Mouse (Mus musculus) heart, embryonic 12.5 days (tissue): ENCODE results near the gene Ints14. TPM values are rescaled to one million over a fixed set of nuclear protein-coding genes. Genes with fewer than 3 reads are reported as not detected.
"Not testable (repeated sequence)": the region's sequence is repeated elsewhere in the genome, so short reads cannot be mapped to it uniquely, and the experiment has no call there.

Source experiments
- ATAC-seq: fragments of 200-750 bp; cut with Nextera tagmentation; 2 replicates; pipeline ENCODE4 v1.8.0; 2017; ENCODE audit warnings: moderate TSS enrichment, moderate library complexity; ENCODE audit not compliant: insufficient number of reproducible peaks, low FRiP score
- H3K27ac ChIP-seq: fragments of 300-500 bp; sonication (generic); 2 replicates; pipeline ENCODE4 v1.5.1; 2016; ENCODE audit warnings: mild to moderate bottlenecking, moderate library complexity; ENCODE audit not compliant: poor library complexity, severe bottlenecking
- H3K27me3 ChIP-seq: fragments of 300-500 bp; sonication (generic); replicated peaks from 2 replicates; pipeline ENCODE4 v1.6.1; 2016; ENCODE audit warnings: mild to moderate bottlenecking, moderate library complexity
- H3K36me3 ChIP-seq: fragments of 300-500 bp; sonication (generic); 2 replicates; pipeline ENCODE4 v1.6.1; 2016; ENCODE audit warnings: mild to moderate bottlenecking, moderate library complexity
- H3K4me1 ChIP-seq: fragments of 300-500 bp; sonication (generic); replicated peaks from 2 replicates; pipeline ENCODE4 v1.6.1; 2016; ENCODE audit warnings: mild to moderate bottlenecking
- H3K4me2 ChIP-seq: fragments of 300-500 bp; sonication (generic); 2 replicates; pipeline ENCODE4 v1.6.1; 2016; ENCODE audit warnings: mild to moderate bottlenecking, moderate library complexity
- H3K4me3 ChIP-seq: fragments of 300-500 bp; sonication (generic); 2 replicates; pipeline ENCODE4 v1.5.1; 2016; ENCODE audit warnings: mild to moderate bottlenecking
- H3K9ac ChIP-seq: fragments of 300-500 bp; sonication (generic); 2 replicates; pipeline ENCODE4 v1.6.1; 2016; ENCODE audit warnings: mild to moderate bottlenecking, moderate library complexity
- H3K9me3 ChIP-seq: fragments of 300-500 bp; sonication (generic); replicated peaks from 2 replicates; pipeline ENCODE4 v1.6.1; 2016; ENCODE audit warnings: mild to moderate bottlenecking, moderate library complexity
- WGBS: fragments of 180-500 bp; shearing (Covaris S2); methylation state at CpG from one replicate; pipeline ENCODE4 v1.1.7; 2016; 5-methylcytosine and 5-hydroxymethylcytosine counted together
- polyA plus RNA-seq: library from polyadenylated mRNA; unstranded; fragments of >200 nt; fragmentation: Nextera tagmentation; extraction: Ambion mirVana; gene quantifications from 2 replicates; pipeline ENCODE4 v1.2.1, GENCODE M21; 2016

The Ints14 gene
- polyA plus RNA-seq, 1 experiment from 2014 or later, result 45.2 TPM

GRCm38 (mm10) chr9:64995464-64995863 is 34.8 kb downstream of the Ints14 start:
- not testable (repeated sequence) for H3K9me3 ChIP-seq, H3K4me1 ChIP-seq, H3K27me3 ChIP-seq, H3K4me3 ChIP-seq, H3K9ac ChIP-seq, H3K27ac ChIP-seq, H3K4me2 ChIP-seq, ATAC-seq
- H3K36me3 ChIP-seq, result peaks cover 69% of the 10 kb centered on the region
- 77% methylated on average over 1 of the region's 1 CpGs for WGBS

GRCm38 (mm10) chr9:65001481-65001880 is 40.8 kb downstream of the Ints14 start:
- Histone ChIP-seq H3K4me1 (0 out of 2 replicates have a peak, but pooled peaks cover 3% of the 10 kb centered on the region), H3K27me3 (no peaks in the 10 kb centered on the region), H3K9ac (no peak overlapping the region), H3K4me2 (no peak overlapping the region), H3K4me3 (no peak overlapping the region), H3K9me3 (0 out of 2 replicates have a peak, but pooled peaks cover 3% of the 10 kb centered on the region), H3K27ac (no peak overlapping the region), H3K36me3 (peaks cover 69% of the 10 kb centered on the region)
- ATAC-seq, result no peak
- WGBS, result 57% methylated on average over 4 of the region's 4 CpGs

GRCm38 (mm10) chr9:65005737-65006136 is 45.0 kb downstream of the Ints14 start:
- H3K36me3 ChIP-seq, result peaks cover 58% of the 10 kb centered on the region
- H3K9me3 ChIP-seq, result 0 out of 2 replicates have a peak, but pooled peaks cover 3% of the 10 kb centered on the region
- no peaks in the 10 kb centered on the region for H3K27me3 ChIP-seq
- peaks cover 6% of the 10 kb centered on the region; the same call in 1 of the 2 replicates for H3K4me1 ChIP-seq
- H3K4me2 ChIP-seq, result no peak overlapping the region
- 89% methylated on average over 8 of the region's 8 CpGs for WGBS
- no peak overlapping the region for H3K4me3 ChIP-seq
- H3K9ac ChIP-seq, result no peak overlapping the region
- no peak overlapping the region for H3K27ac ChIP-seq
- no peak for ATAC-seq

GRCm38 (mm10) chr9:65010632-65011031 is 49.9 kb downstream of the Ints14 start:
- WGBS, result 66% methylated on average over 8 of the region's 8 CpGs
- Histone ChIP-seq H3K36me3 (peaks cover 27% of the 10 kb centered on the region), H3K4me2 (no peak overlapping the region), H3K4me3 (no peak overlapping the region), H3K9ac (no peak overlapping the region), H3K4me1 (peaks cover 8% of the 10 kb centered on the region), H3K27me3 (no peaks in the 10 kb centered on the region), H3K9me3 (no peaks in the 10 kb centered on the region), H3K27ac (no peak overlapping the region)
- no peak for ATAC-seq

GRCm38 (mm10) chr9:65011304-65011703 is 50.6 kb downstream of the Ints14 start:
- Histone ChIP-seq H3K9me3 (no peaks in the 10 kb centered on the region), H3K36me3 (peaks cover 20% of the 10 kb centered on the region), H3K4me2 (no peak overlapping the region), H3K4me1 (peaks cover 15% of the 10 kb centered on the region), H3K4me3 (no peak overlapping the region), H3K27ac (no peak overlapping the region), H3K9ac (no peak overlapping the region), H3K27me3 (no peaks in the 10 kb centered on the region)
- 45% methylated on average over 6 of the region's 6 CpGs for WGBS
- ATAC-seq, result no peak

GRCm38 (mm10) chr9:65015461-65016222 is 54.9 kb downstream of the Ints14 start:
- Histone ChIP-seq H3K4me1 (peaks cover 37% of the 10 kb centered on the region), H3K27me3 (no peaks in the 10 kb centered on the region), H3K4me3 (no peak overlapping the region), H3K4me2 (no peak overlapping the region), H3K27ac (0 out of 2 replicates have a peak overlapping the region, but pooled peaks have one; percentile 37), H3K36me3 (no peaks in the 10 kb centered on the region), H3K9me3 (no peaks in the 10 kb centered on the region), H3K9ac (no peak overlapping the region)
- WGBS, result 42% methylated on average over 7 of the region's 7 CpGs
- ATAC-seq, result no peak

GRCm38 (mm10) chr9:65016241-65016977 is 55.7 kb downstream of the Ints14 start:
- WGBS, result 77% methylated on average over 4 of the region's 4 CpGs
- Histone ChIP-seq H3K9ac (no peak overlapping the region), H3K27me3 (no peaks in the 10 kb centered on the region), H3K4me3 (no peak overlapping the region), H3K9me3 (no peaks in the 10 kb centered on the region), H3K36me3 (no peaks in the 10 kb centered on the region), H3K27ac (no peak overlapping the region), H3K4me1 (peaks cover 36% of the 10 kb centered on the region), H3K4me2 (no peak overlapping the region)
- no peak for ATAC-seq

GRCm38 (mm10) chr9:65016978-65017827 is 56.5 kb downstream of the Ints14 start:
- H3K9ac ChIP-seq, result no peak overlapping the region
- no peak overlapping the region for H3K27ac ChIP-seq
- peaks cover 39% of the 10 kb centered on the region for H3K4me1 ChIP-seq
- no peak for ATAC-seq
- H3K4me2 ChIP-seq, result no peak overlapping the region
- no peak overlapping the region for H3K4me3 ChIP-seq
- WGBS, result 85% methylated on average over 16 of the region's 16 CpGs
- H3K9me3 ChIP-seq, result no peaks in the 10 kb centered on the region
- H3K27me3 ChIP-seq, result no peaks in the 10 kb centered on the region
- no peaks in the 10 kb centered on the region for H3K36me3 ChIP-seq

- Histone ChIP-seq H3K4me2 (no peak overlapping the region), H3K27ac (no peak overlapping the region), H3K9ac (no peak overlapping the region), H3K4me1 (peaks cover 46% of the 10 kb centered on the region), H3K4me3 (no peak overlapping the region), H3K36me3 (no peaks in the 10 kb centered on the region), H3K27me3 (no peaks in the 10 kb centered on the region), H3K9me3 (no peaks in the 10 kb centered on the region)
- ATAC-seq, result no peak
- WGBS, result 86% methylated on average over 4 of the region's 4 CpGs
Observed at GRCm38 (mm10) chr9:65017896-65018295, 57.2 kb downstream of the Ints14 start.

GRCm38 (mm10) chr9:65018588-65019121 is 58.0 kb downstream of the Ints14 start:
- Histone ChIP-seq H3K9ac (no peak overlapping the region), H3K9me3 (no peaks in the 10 kb centered on the region), H3K27ac (no peak overlapping the region), H3K4me1 (peaks cover 46% of the 10 kb centered on the region), H3K27me3 (no peaks in the 10 kb centered on the region), H3K36me3 (no peaks in the 10 kb centered on the region), H3K4me3 (no peak overlapping the region), H3K4me2 (no peak overlapping the region)
- WGBS, result 72% methylated on average over 3 of the region's 3 CpGs
- no peak for ATAC-seq
